Mouse (Mus musculus) left cerebral cortex, postnatal 4 days (tissue): ENCODE data around the gene Clk4. TPM values are rescaled to one million over a fixed set of nuclear protein-coding genes. Genes with fewer than 3 reads are reported as not detected.

Experiments
- DNase-seq: peaks from one replicate; pipeline ENCODE4 v3.0.0-alpha.2; 2022
- intact Hi-C: fragments of 180-260 bp; cut with DNase I; formaldehyde crosslinking; loops from one replicate; pipeline ENCODE4 v1.15.1; 2025
- total RNA-seq, 2 experiments: library from RNA; stranded (reverse); gene quantifications; 2 replicates each; pipeline ENCODE4 v1.2.3; 2021

The Clk4 gene
- total RNA-seq = 10 to 100 TPM; 89.0 to 93.2 TPM

DNA sequence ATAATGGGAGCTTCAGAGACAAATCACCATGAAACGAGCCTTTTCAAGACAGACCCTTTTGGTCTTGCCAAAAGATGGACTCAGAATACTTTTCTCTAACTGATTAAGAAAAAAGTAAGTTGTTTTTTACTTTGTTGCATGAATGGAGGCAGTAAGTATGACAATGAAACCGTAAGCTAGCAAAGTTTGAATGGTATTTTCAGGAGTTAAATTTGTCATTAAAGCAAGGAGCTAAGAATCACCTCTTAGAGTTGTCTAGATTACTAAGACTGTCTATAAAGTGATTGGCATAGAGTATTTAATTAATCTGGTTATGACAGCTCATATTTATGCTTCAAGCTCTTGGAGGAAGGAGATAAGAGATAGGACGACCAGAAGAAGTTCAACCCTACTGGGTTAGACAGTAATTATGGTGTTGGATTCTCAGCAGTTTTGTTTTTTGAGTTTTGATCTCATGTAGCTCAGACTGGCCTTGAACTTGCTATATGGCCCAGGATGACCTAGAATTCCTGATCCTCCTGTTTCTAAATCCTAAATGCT lies at the start of gene Clk4:
Gene Clk4, plus strand, starts transcription at position 51 of the 540 bp plus-strand sequence.
- intact Hi-C loops = loop anchor here (5.0 kb wide), 1 partner anchor 319 kb away; the partner anchor contains the start of gene 4933414I15Rik
- no peak for DNase-seq

DNA sequence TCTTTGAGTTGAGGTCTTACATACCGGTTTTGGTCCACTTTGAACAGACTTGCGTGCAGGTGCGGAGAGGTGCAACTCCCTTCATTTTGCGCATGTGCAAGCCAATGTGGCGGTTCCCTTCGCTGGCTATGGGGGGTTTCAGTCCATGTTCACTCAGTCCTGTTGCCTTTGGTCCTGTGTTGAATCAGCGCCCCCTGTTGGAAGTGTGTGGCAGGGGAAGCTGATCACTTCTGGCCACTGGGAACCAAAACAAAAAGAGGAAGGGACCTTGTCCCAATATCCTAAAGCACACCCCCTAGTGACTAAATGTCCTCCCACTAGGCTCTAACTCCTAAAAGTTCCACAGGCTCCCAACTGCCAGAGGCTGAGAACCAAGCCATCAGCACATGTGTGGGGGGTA lies 47.5 kb upstream of the Clk4 start:
- intact Hi-C loops = no loop called here

GRCm38 (mm10) chr11:51219396-51219980 lies 42.0 kb upstream of the Clk4 start:
- intact Hi-C loops = no loop called here
- DNase-seq = no peak

More for the DNA sequence above, 47.5 kb upstream of the Clk4 start:
- DNase-seq = no peak

DNA sequence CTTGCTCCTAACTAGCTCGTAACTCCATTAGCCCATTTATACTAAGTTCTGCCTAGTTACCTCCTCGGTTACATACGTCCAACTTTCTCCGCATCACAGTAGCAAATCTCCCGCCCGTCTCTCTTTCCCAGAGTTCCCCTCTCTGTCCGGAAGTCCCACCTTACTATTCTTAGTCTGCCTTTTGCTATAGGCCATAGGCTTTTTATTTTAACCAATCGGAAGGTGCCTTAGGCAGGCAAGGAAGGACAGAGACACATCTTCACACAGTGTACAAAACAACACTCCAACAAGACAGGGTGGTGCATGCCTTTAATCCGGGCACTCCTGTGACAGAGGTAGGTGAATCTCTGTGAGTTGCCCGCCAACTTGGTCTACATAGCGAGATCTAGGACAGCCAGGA lies 41.2 kb upstream of the Clk4 start, which contains the start of gene Gm12569:
Gene Gm12569, plus strand, starts transcription at position 166 of the 400 bp plus-strand sequence.
- intact Hi-C loops = no loop called here
- no peak for DNase-seq

- intact Hi-C loops = no loop called here
- DNase-seq = peak; percentile 8
Observed at GRCm38 (mm10) chr11:51227104-51227503, 34.4 kb upstream of the Clk4 start.

DNA sequence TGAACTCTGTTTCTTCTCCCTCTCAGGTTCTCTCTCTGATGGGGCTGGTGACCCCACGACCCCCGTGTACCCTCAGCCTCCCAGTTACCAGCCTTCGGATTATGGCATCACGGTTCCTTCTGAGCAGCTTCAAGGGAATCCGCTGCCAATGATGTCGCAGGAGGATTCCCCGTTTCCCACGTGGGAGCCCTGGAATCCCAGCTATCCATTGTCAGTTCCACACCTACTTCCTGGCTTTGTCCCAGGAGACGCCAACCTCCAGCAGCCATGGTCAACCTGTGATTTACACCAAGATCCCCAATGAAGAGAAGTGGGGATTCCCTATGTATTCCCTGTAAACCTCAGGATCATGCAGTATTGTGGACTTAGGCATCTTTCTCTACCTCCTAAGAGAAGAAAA lies 26.9 kb upstream of the Clk4 start:
- intact Hi-C loops = no loop called here

GRCm38 (mm10) chr11:51242897-51243296 lies 18.6 kb upstream of the Clk4 start:
- no peak for DNase-seq
- intact Hi-C loops = no loop called here

More for the DNA sequence above, 26.9 kb upstream of the Clk4 start:
- DNase-seq = no peak

GRCm38 (mm10) chr11:51257006-51257405 lies 4.5 kb upstream of the Clk4 start:
- DNase-seq = no peak
- intact Hi-C loops = loop anchor here (10.0 kb wide), 1 partner anchor 192 kb away; no protein-coding TSS in a partner anchor

GRCm38 (mm10) chr11:51262342-51263285 lies 1.1 kb downstream of the Clk4 start, which contains the start of gene BC049762:
BC049762 (minus strand) TSS chr11:51263046.
- peak; percentile 99 for DNase-seq
- intact Hi-C loops = loop anchor here (5.0 kb wide), 1 partner anchor 320 kb away; the partner anchor contains the start of gene 4933414I15Rik

DNA sequence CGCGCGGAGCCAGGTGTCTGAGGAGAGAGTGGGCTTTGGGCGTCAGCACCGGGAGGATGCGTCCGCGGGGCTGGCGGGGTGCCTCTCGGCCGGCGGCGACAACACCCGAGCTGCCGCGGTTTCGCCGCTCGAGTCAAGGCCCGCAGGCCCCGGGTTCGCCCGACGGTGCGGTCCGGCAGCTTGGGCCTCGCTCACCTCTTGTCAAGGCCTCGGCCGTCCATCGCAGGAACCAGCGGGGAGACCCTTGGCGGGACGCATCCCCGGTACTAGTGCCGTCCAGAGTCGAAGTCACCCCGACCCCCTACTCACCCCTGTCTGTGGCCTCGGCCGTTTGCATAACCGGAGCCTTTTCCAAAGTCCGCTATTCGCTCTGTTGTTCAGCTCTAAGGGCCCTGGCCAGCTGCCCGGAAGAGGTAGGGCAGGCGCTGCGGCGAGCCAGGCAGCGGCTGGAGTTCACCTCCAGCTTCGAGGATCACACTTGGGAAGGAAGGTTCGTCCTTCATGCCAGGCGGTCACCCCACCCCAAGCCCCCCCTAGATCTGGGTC lies 1.8 kb downstream of the Clk4 start:
- intact Hi-C loops = loop anchor here (5.0 kb wide), 1 partner anchor 321 kb away; the partner anchor contains the start of gene 4933414I15Rik
- peak; percentile 64 for DNase-seq

GRCm38 (mm10) chr11:51264352-51264751 lies 2.8 kb downstream of the Clk4 start:
- intact Hi-C loops = loop anchor here (5.0 kb wide), 1 partner anchor 322 kb away; the partner anchor contains the start of gene 4933414I15Rik
- DNase-seq = no peak

GRCm38 (mm10) chr11:51265326-51265725 lies 3.8 kb downstream of the Clk4 start:
- DNase-seq = no peak

DNA sequence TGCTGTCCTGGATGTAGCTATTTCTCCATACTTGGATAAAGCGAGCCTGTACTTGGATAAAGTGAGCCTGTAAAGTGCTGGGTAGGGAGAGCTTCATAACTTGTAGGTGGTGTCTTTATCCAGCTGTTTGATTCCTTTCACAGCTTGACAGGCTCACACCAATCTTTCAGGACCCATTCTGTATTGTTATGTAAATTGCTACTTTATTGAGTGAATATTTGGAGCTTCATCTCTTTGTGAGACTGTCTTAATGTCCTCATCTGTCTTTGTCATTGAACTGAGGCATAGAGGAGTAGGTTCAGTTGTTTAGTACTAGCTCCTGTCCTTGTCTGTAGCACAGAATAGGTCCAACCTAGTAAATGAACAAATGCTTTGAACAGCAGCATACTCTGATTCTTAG lies 12.9 kb downstream of the Clk4 start:
- intact Hi-C loops = no loop called here
- DNase-seq = no peak

More at GRCm38 (mm10) chr11:51265326-51265725, 3.8 kb downstream of the Clk4 start:
- intact Hi-C loops = no loop called here

DNA sequence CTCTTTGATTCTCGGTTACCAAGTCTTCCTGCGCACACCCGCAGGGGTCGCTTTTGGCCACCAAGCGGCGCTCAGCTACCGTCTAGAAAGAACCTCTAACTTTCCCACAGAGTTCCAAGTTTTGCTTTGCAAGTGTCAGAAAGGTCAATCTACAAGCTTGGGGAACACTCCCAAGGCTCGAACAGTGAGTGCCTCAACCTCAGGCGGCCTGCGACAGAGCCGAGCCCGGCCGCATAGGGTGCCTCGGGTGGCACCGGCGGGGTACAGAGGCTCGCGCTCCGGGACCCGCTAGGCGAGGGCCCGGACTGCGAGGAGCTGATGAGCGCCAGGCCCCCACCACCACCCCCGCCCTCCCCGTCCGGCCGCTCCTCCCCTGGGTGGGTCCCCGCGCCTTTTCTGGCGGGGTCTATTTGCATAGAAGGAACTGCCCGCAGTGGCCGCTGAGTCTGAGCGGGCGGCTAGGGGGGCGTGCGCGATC lies 28.1 kb downstream of the Clk4 start, which contains the start of gene Col23a1:
Gene Col23a1, plus strand, starts transcription at position 357 of the 478 bp plus-strand sequence.
- DNase-seq = peak; percentile 78
- intact Hi-C loops = loop anchor here (2.0 kb wide), 1 partner anchor 249 kb away; no protein-coding TSS in a partner anchor

- DNase-seq = peak; percentile 55
- intact Hi-C loops = loop anchor here (2.0 kb wide), 1 partner anchor 248 kb away; no protein-coding TSS in a partner anchor
Observed at GRCm38 (mm10) chr11:51290066-51290955, 28.8 kb downstream of the Clk4 start.

- DNase-seq = no peak
- intact Hi-C loops = no loop called here
Observed at GRCm38 (mm10) chr11:51293956-51294530, 32.5 kb downstream of the Clk4 start.

DNA sequence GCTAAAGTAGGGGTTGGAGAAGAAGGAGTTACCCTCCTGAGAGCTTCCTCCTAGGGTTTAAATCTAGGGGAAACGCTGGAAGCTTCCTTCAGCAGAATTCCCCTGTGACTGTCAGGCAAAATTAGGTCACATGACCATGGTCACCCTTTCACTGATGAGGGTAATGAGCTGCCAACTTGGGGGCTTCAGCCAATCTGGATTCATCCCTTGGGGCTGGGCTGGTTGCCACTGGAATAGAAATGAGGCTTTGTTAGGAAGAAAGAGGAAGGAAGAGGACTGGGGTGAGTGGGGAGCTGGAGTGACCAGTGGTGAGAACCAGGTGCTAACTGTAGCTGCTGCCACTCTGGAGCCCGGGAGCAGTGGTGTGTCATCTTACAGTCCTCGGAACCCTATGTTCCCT lies 34.2 kb downstream of the Clk4 start:
- DNase-seq = peak; percentile 36
- intact Hi-C loops = no loop called here

GRCm38 (mm10) chr11:51298691-51299090 lies 37.2 kb downstream of the Clk4 start:
- DNase-seq = no peak
- intact Hi-C loops = no loop called here

DNA sequence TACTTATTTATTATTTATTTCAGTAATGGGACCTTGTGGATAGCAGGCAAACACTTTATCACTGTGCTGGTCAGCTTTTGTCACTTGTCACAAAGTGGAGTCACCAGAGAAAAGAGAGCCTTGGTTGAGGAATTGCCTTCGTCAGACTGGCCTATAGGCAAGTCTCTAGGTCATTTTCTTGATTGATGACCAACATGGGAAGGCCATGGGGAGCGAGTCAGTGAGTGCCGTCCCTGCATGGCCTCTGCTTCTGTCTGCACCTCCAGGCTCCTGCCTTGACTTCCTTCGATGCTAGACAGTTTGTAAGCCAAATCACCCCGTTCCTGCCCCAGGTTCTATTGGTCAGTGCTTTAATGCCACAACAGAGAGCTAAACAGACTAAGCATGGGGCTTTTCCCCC lies 40.9 kb downstream of the Clk4 start:
- DNase-seq = no peak
- intact Hi-C loops = no loop called here
